Mouse (Mus musculus) kidney, postnatal 4 days (tissue): ENCODE data around the gene Slc6a13.

Source experiments
- DNase-seq, 2 experiments: peaks; one replicate each; pipeline ENCODE4 v3.0.0; 2021; ENCODE audit warnings: mixed read lengths in 2 of 2

Gene Slc6a13

GRCm38 (mm10) chr6:121382071-121382470, 82.0 kb downstream of the Slc6a13 start:
- no peak for DNase-seq

GRCm38 (mm10) chr6:121385397-121385796, 85.4 kb downstream of the Slc6a13 start:
- DNase-seq = no peak
